ENCODE assay signal across 12 mouse cellular contexts in the genomic region with DNA sequence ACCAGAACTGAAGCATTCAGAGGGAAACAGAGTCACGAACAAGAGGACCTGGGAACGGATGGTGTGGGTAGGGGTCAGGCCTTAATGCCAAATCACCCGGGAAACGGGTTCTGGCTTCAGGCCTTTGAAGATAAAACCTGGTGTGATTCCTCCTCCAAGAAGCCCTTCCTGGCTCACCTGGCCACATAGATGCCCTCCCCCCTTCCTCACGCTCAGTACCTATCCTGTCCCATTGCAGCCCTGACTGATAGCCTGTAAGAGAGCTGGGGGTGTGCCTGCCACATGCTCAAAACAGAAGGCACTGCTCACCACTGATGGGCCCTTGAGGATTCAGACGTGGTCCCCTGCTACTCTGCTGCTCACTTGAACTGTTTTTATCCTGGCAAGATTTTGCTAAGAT. TPM values are rescaled to one million over a fixed set of nuclear protein-coding genes. Genes with fewer than 3 reads are reported as not detected.
DNase-seq lines count a peak whose midpoint lies in the region; ATAC-seq lines count a peak whose summit lies in the region.
"Had no signal": no experiment of that assay in that cellular context is flagged by ENCODE, and none has a peak within 500 bp of the region (broad histone marks: within the 10 kb centered on the region; RNA-seq: fewer than 3 reads in every experiment).

No protein-coding gene starts in this region.

- DNase-seq in forebrain, embryonic 10.5 days (ENCODE audit: extremely low spot score, low spot score) = no peak
- no peak for DNase-seq in T-cell, adult 2 months (ENCODE audit: low spot score)
- DNase-seq: cerebellum, postnatal 10 days; liver had no signal

- H3K4me3 ChIP-seq in forebrain, embryonic 12.5 days (replicated peaks) = no peak overlapping the region
- no peak overlapping the region for H3K4me3 ChIP-seq in forebrain, embryonic 10.5 days
- no peak overlapping the region for H3K4me3 ChIP-seq in intestine, embryonic 15.5 days (replicated peaks)
- no peak overlapping the region for H3K4me3 ChIP-seq in intestine, embryonic 16.5 days (ENCODE audit: low read length)
- H3K4me3 ChIP-seq in megakaryocyte, embryonic 14.5 days (replicated peaks) = peak overlapping the region; percentile 97
- no peak overlapping the region for H3K4me3 ChIP-seq in stomach, embryonic 16.5 days (replicated peaks; ENCODE audit: low read length)
- H3K4me3 ChIP-seq: midbrain, embryonic 12.5 days had no signal

- H3K9ac ChIP-seq in forebrain, embryonic 12.5 days = peak overlapping the region; percentile 17; the same call in 1 of the 2 replicates
- no peak overlapping the region for H3K9ac ChIP-seq in intestine, embryonic 15.5 days
- H3K9ac ChIP-seq in intestine, embryonic 16.5 days (ENCODE audit: low read depth, low read length) = no peak overlapping the region
- no peak overlapping the region for H3K9ac ChIP-seq in stomach, embryonic 16.5 days (ENCODE audit: low read length)
- H3K9ac ChIP-seq: midbrain, embryonic 12.5 days had no signal

- 89% methylated on average over 6 of the region's 6 CpGs for WGBS in forebrain, embryonic 12.5 days
- 92% methylated on average over 6 of the region's 6 CpGs for WGBS in forebrain, embryonic 10.5 days
- 88% methylated on average over 6 of the region's 6 CpGs for WGBS in intestine, embryonic 15.5 days
- WGBS in intestine, embryonic 16.5 days = 83% methylated on average over 6 of the region's 6 CpGs
- 85% methylated on average over 6 of the region's 6 CpGs for WGBS in stomach, embryonic 16.5 days

- H3K27me3 ChIP-seq in forebrain, embryonic 12.5 days = peaks cover 15% of the 10 kb centered on the region
- H3K27me3 ChIP-seq in forebrain, embryonic 10.5 days (ENCODE audit: poor library complexity, severe bottlenecking) = peaks cover 13% of the 10 kb centered on the region
- no peaks in the 10 kb centered on the region for H3K27me3 ChIP-seq in intestine, embryonic 15.5 days (replicated peaks)
- no peaks in the 10 kb centered on the region for H3K27me3 ChIP-seq in intestine, embryonic 16.5 days (replicated peaks; ENCODE audit: control insufficient read depth, insufficient read depth, low read length)
- no peaks in the 10 kb centered on the region for H3K27me3 ChIP-seq in megakaryocyte, embryonic 14.5 days (replicated peaks)
- H3K27me3 ChIP-seq in stomach, embryonic 16.5 days (ENCODE audit: control insufficient read depth, insufficient read depth, low read length) = no peaks in the 10 kb centered on the region

- H3K36me3 ChIP-seq in forebrain, embryonic 12.5 days (replicated peaks) = peaks cover 65% of the 10 kb centered on the region
- H3K36me3 ChIP-seq in forebrain, embryonic 10.5 days (replicated peaks) = peaks cover 85% of the 10 kb centered on the region
- H3K36me3 ChIP-seq in intestine, embryonic 15.5 days = peaks cover 36% of the 10 kb centered on the region
- peaks cover 36% of the 10 kb centered on the region for H3K36me3 ChIP-seq in intestine, embryonic 16.5 days (ENCODE audit: control insufficient read depth, insufficient read depth, low read length)
- H3K36me3 ChIP-seq in megakaryocyte, embryonic 14.5 days (replicated peaks; ENCODE audit: low read length) = peaks cover 84% of the 10 kb centered on the region
- peaks cover 8% of the 10 kb centered on the region; the same call in 1 of the 2 replicates for H3K36me3 ChIP-seq in stomach, embryonic 16.5 days (ENCODE audit: control insufficient read depth, insufficient read depth, low read length)

- H3K27ac ChIP-seq in forebrain, embryonic 12.5 days = no peak overlapping the region
- H3K27ac ChIP-seq in forebrain, embryonic 10.5 days = no peak overlapping the region
- no peak overlapping the region for H3K27ac ChIP-seq in intestine, embryonic 15.5 days
- no peak overlapping the region for H3K27ac ChIP-seq in intestine, embryonic 16.5 days (ENCODE audit: low read length)
- H3K27ac ChIP-seq in stomach, embryonic 16.5 days (ENCODE audit: low read length) = no peak overlapping the region
- H3K27ac ChIP-seq: midbrain, embryonic 12.5 days had no signal

- H3K9me3 ChIP-seq in forebrain, embryonic 12.5 days = no peaks in the 10 kb centered on the region
- no peaks in the 10 kb centered on the region for H3K9me3 ChIP-seq in forebrain, embryonic 10.5 days
- no peaks in the 10 kb centered on the region for H3K9me3 ChIP-seq in intestine, embryonic 15.5 days
- H3K9me3 ChIP-seq in intestine, embryonic 16.5 days (ENCODE audit: control insufficient read depth, low read length) = no peaks in the 10 kb centered on the region
- no peaks in the 10 kb centered on the region for H3K9me3 ChIP-seq in megakaryocyte, embryonic 14.5 days
- H3K9me3 ChIP-seq in stomach, embryonic 16.5 days (replicated peaks; ENCODE audit: control insufficient read depth, low read length) = no peaks in the 10 kb centered on the region
- H3K9me3 ChIP-seq: midbrain, embryonic 12.5 days had no signal

- no peak overlapping the region for H3K4me2 ChIP-seq in forebrain, embryonic 12.5 days
- H3K4me2 ChIP-seq in intestine, embryonic 15.5 days (replicated peaks) = peak overlapping the region; percentile 96
- H3K4me2 ChIP-seq in intestine, embryonic 16.5 days (ENCODE audit: low read depth, low read length) = no peak overlapping the region
- H3K4me2 ChIP-seq in stomach, embryonic 16.5 days (ENCODE audit: low read depth, low read length) = peak overlapping the region; percentile 99; the same call in 1 of the 2 replicates

- H3K4me1 ChIP-seq in forebrain, embryonic 12.5 days = peaks cover 53% of the 10 kb centered on the region
- H3K4me1 ChIP-seq in forebrain, embryonic 10.5 days = peaks cover 60% of the 10 kb centered on the region
- H3K4me1 ChIP-seq in intestine, embryonic 15.5 days (replicated peaks) = peaks cover 39% of the 10 kb centered on the region
- peaks cover 37% of the 10 kb centered on the region for H3K4me1 ChIP-seq in intestine, embryonic 16.5 days (ENCODE audit: control insufficient read depth, insufficient read depth, low read length)
- H3K4me1 ChIP-seq in megakaryocyte, embryonic 14.5 days = peaks cover 56% of the 10 kb centered on the region
- H3K4me1 ChIP-seq in stomach, embryonic 16.5 days (ENCODE audit: control insufficient read depth, insufficient read depth, low read length) = peaks cover 37% of the 10 kb centered on the region

- no peak for ATAC-seq in forebrain, embryonic 12.5 days (ENCODE audit: low FRiP score)
- no peak for ATAC-seq in intestine, embryonic 15.5 days
- no peak for ATAC-seq in intestine, embryonic 16.5 days
- no peak for ATAC-seq in megakaryocyte, adult 5-6 weeks (ENCODE audit: poor library complexity, severe bottlenecking)
- no peak for ATAC-seq in stomach, embryonic 16.5 days (ENCODE audit: insufficient read depth, low FRiP score)

RNA-seq across cellular contexts. Expression of a gene that starts 5.1 kb away (rescaled TPM):
- 32.4 and 35.1 TPM in 2 replicates for polyA plus RNA-seq in forebrain, embryonic 12.5 days (2016; fragmentation: Nextera tagmentation; extraction: Ambion mirVana)
- 26.8 and 27.1 TPM in 2 replicates for polyA plus RNA-seq in forebrain, embryonic 10.5 days (2016; fragmentation: Nextera tagmentation; extraction: Ambion mirVana)
- polyA plus RNA-seq in intestine, embryonic 15.5 days (2015; fragmentation: Nextera tagmentation; extraction: Ambion mirVana) = 16.3 and 16.8 TPM in 2 replicates
- 15.1 and 16.8 TPM in 2 replicates for polyA plus RNA-seq in intestine, embryonic 16.5 days (2015; fragmentation: Nextera tagmentation; extraction: Ambion mirVana)
- 161 and 607 TPM in 2 replicates for polyA plus RNA-seq in megakaryocyte, embryonic 14.5 days (2012; ENCODE audit: insufficient read depth, low replicate concordance)
- 25.9 and 33.1 TPM in 2 replicates for total RNA-seq in megakaryocyte, adult 5-6 weeks (2015)
- 19.3 and 19.6 TPM in 2 replicates for total RNA-seq in megakaryocyte, adult 5-6 weeks (2017)
- 17.2 and 17.4 TPM in 2 replicates for polyA plus RNA-seq in stomach, embryonic 16.5 days (2015; fragmentation: Nextera tagmentation; extraction: Ambion mirVana)

RNA-seq across cellular contexts. Expression of a gene that starts 5.3 kb away (rescaled TPM):
- 19.2 and 22.2 TPM in 2 replicates for polyA plus RNA-seq in forebrain, embryonic 12.5 days (2016; fragmentation: Nextera tagmentation; extraction: Ambion mirVana)
- polyA plus RNA-seq in forebrain, embryonic 10.5 days (2016; fragmentation: Nextera tagmentation; extraction: Ambion mirVana) = 26.3 and 30.1 TPM in 2 replicates
- polyA plus RNA-seq in intestine, embryonic 15.5 days (2015; fragmentation: Nextera tagmentation; extraction: Ambion mirVana) = 33.7 and 36.3 TPM in 2 replicates
- 28.7 and 33.7 TPM in 2 replicates for polyA plus RNA-seq in intestine, embryonic 16.5 days (2015; fragmentation: Nextera tagmentation; extraction: Ambion mirVana)
- 156 and 158 TPM in 2 replicates for polyA plus RNA-seq in megakaryocyte, embryonic 14.5 days (2012; ENCODE audit: insufficient read depth, low replicate concordance)
- 30.3 and 35.3 TPM in 2 replicates for total RNA-seq in megakaryocyte, adult 5-6 weeks (2015)
- 39.8 and 50.8 TPM in 2 replicates for total RNA-seq in megakaryocyte, adult 5-6 weeks (2017)
- polyA plus RNA-seq in stomach, embryonic 16.5 days (2015; fragmentation: Nextera tagmentation; extraction: Ambion mirVana) = 20.0 and 20.2 TPM in 2 replicates

RNA-seq across cellular contexts. Expression of a gene that starts 10.4 kb away (rescaled TPM):
- 0.29 TPM in 1 of 2 replicates, not detected in the other for polyA plus RNA-seq in forebrain, embryonic 12.5 days (2016; fragmentation: Nextera tagmentation; extraction: Ambion mirVana)
- polyA plus RNA-seq in forebrain, embryonic 10.5 days (2016; fragmentation: Nextera tagmentation; extraction: Ambion mirVana) = 0.19 TPM in 1 of 2 replicates, not detected in the other
- 0.29 and 0.43 TPM in 2 replicates for polyA plus RNA-seq in intestine, embryonic 15.5 days (2015; fragmentation: Nextera tagmentation; extraction: Ambion mirVana)
- 0.13 and 0.34 TPM in 2 replicates for polyA plus RNA-seq in intestine, embryonic 16.5 days (2015; fragmentation: Nextera tagmentation; extraction: Ambion mirVana)
- polyA plus RNA-seq in megakaryocyte, embryonic 14.5 days (2012; ENCODE audit: insufficient read depth, low replicate concordance) = not detected in 2 replicates
- total RNA-seq in megakaryocyte, adult 5-6 weeks (2015) = not detected in 2 replicates
- not detected in 2 replicates for total RNA-seq in megakaryocyte, adult 5-6 weeks (2017)
- polyA plus RNA-seq in stomach, embryonic 16.5 days (2015; fragmentation: Nextera tagmentation; extraction: Ambion mirVana) = 2.0 and 2.2 TPM in 2 replicates
- total RNA-seq: layer of hippocampus, postnatal 14 days had no signal

RNA-seq across cellular contexts. Expression of a gene that starts 30.3 kb away (rescaled TPM):
- 16.3 and 16.8 TPM in 2 replicates for polyA plus RNA-seq in forebrain, embryonic 12.5 days (2016; fragmentation: Nextera tagmentation; extraction: Ambion mirVana)
- 20.9 and 21.1 TPM in 2 replicates for polyA plus RNA-seq in forebrain, embryonic 10.5 days (2016; fragmentation: Nextera tagmentation; extraction: Ambion mirVana)
- polyA plus RNA-seq in intestine, embryonic 15.5 days (2015; fragmentation: Nextera tagmentation; extraction: Ambion mirVana) = 21.5 and 23.8 TPM in 2 replicates
- polyA plus RNA-seq in intestine, embryonic 16.5 days (2015; fragmentation: Nextera tagmentation; extraction: Ambion mirVana) = 15.8 and 20.8 TPM in 2 replicates
- 116 and 134 TPM in 2 replicates for polyA plus RNA-seq in megakaryocyte, embryonic 14.5 days (2012; ENCODE audit: insufficient read depth, low replicate concordance)
- 50.8 and 65.8 TPM in 2 replicates for total RNA-seq in megakaryocyte, adult 5-6 weeks (2015)
- 50.1 and 78.7 TPM in 2 replicates for total RNA-seq in megakaryocyte, adult 5-6 weeks (2017)
- polyA plus RNA-seq in stomach, embryonic 16.5 days (2015; fragmentation: Nextera tagmentation; extraction: Ambion mirVana) = 17.3 and 18.1 TPM in 2 replicates

RNA-seq across cellular contexts. Expression of a gene that starts 32.3 kb away (rescaled TPM):
- 6.1 and 6.7 TPM in 2 replicates for polyA plus RNA-seq in forebrain, embryonic 12.5 days (2016; fragmentation: Nextera tagmentation; extraction: Ambion mirVana)
- 6.6 and 8.4 TPM in 2 replicates for polyA plus RNA-seq in forebrain, embryonic 10.5 days (2016; fragmentation: Nextera tagmentation; extraction: Ambion mirVana)
- 38.6 and 40.1 TPM in 2 replicates for polyA plus RNA-seq in intestine, embryonic 15.5 days (2015; fragmentation: Nextera tagmentation; extraction: Ambion mirVana)
- polyA plus RNA-seq in intestine, embryonic 16.5 days (2015; fragmentation: Nextera tagmentation; extraction: Ambion mirVana) = 48.6 and 49.7 TPM in 2 replicates
- 203 and 207 TPM in 2 replicates for polyA plus RNA-seq in megakaryocyte, embryonic 14.5 days (2012; ENCODE audit: insufficient read depth, low replicate concordance)
- 30.8 and 31.0 TPM in 2 replicates for total RNA-seq in megakaryocyte, adult 5-6 weeks (2015)
- total RNA-seq in megakaryocyte, adult 5-6 weeks (2017) = 118 and 119 TPM in 2 replicates
- polyA plus RNA-seq in stomach, embryonic 16.5 days (2015; fragmentation: Nextera tagmentation; extraction: Ambion mirVana) = 51.2 and 63.2 TPM in 2 replicates

Comparison
In these comparisons a context has a peak if more than half of its experiments do, and no peak if none do; other contexts are left out.
1. H3K4me2 ChIP-seq: peak in intestine, embryonic 15.5 days (single experiment) and stomach, embryonic 16.5 days (single experiment); none in forebrain, embryonic 12.5 days (single experiment) and intestine, embryonic 16.5 days (single experiment).